Mouse (Mus musculus) kidney, postnatal 0 days (tissue): Measurements from ENCODE around the gene Hoxb8. TPM values are rescaled to one million over a fixed set of nuclear protein-coding genes. Genes with fewer than 3 reads are reported as not detected.

ENCODE experiments used
- ATAC-seq: fragments of 200-750 bp; cut with Nextera tagmentation; replicated peaks from 2 replicates; pipeline ENCODE4 v1.8.0; 2017; ENCODE audit warnings: low read depth, moderate number of reproducible peaks, moderate TSS enrichment, moderate library complexity; ENCODE audit not compliant: low FRiP score
- DNase-seq: peaks from one replicate; pipeline ENCODE4 v3.0.0-alpha.2; 2016; ENCODE audit warnings: low spot score
- H3K27ac ChIP-seq: fragments of 300-500 bp; sonication (generic); 2 replicates; pipeline ENCODE4 v1.5.1; 2014; ENCODE audit warnings: mild to moderate bottlenecking
- H3K27me3 ChIP-seq: fragments of 300-500 bp; sonication (generic); 2 replicates; pipeline ENCODE4 v1.6.1; 2014; ENCODE audit warnings: low read length, mixed read lengths; ENCODE audit not compliant: insufficient read depth
- H3K36me3 ChIP-seq: fragments of 300-500 bp; sonication (generic); 2 replicates; pipeline ENCODE4 v1.6.1; 2014; ENCODE audit warnings: low read length, mixed read lengths; ENCODE audit not compliant: insufficient read depth
- H3K4me1 ChIP-seq: fragments of 300-500 bp; sonication (generic); replicated peaks from 2 replicates; pipeline ENCODE4 v1.6.1; 2014; ENCODE audit warnings: antibody characterized with exemption, low read length, mixed read lengths; ENCODE audit not compliant: insufficient read depth
- H3K4me2 ChIP-seq: fragments of 300-500 bp; sonication (generic); 2 replicates; pipeline ENCODE4 v1.6.1; 2014; ENCODE audit warnings: mild to moderate bottlenecking, low read length, moderate library complexity, mixed read lengths
- H3K4me3 ChIP-seq: fragments of 300-500 bp; sonication (generic); replicated peaks from 2 replicates; pipeline ENCODE4 v1.5.1; 2014; ENCODE audit warnings: low read depth, low read length
- H3K9ac ChIP-seq: fragments of 300-500 bp; sonication (generic); 2 replicates; pipeline ENCODE4 v1.6.1; 2014; ENCODE audit warnings: low read depth, low read length
- H3K9me3 ChIP-seq: fragments of 300-500 bp; sonication (generic); replicated peaks from 2 replicates; pipeline ENCODE4 v1.6.1; 2016; ENCODE audit warnings: low read length, inconsistent platforms, mixed read lengths
- CTCF ChIP-seq: IDR thresholded peaks from 2 replicates; pipeline ENCODE4 v1.5.1; 2016; ENCODE audit warnings: antibody characterized with exemption, low read depth, mild to moderate bottlenecking, moderate library complexity
- WGBS: fragments of 180-500 bp; shearing (Covaris S2); extraction: QIAGEN DNeasy Blood & Tissue Kit; methylation state at CpG from one replicate; pipeline ENCODE4 v1.1.7; 2014; 5-methylcytosine and 5-hydroxymethylcytosine counted together
- polyA plus RNA-seq: library from polyadenylated mRNA; unstranded; fragments of >200 nt; fragmentation: Nextera tagmentation; extraction: Ambion mirVana; gene quantifications from 2 replicates; pipeline ENCODE4 v1.2.1, GENCODE M21; 2015

The Hoxb8 gene
- polyA plus RNA-seq, 1 experiment from 2014 or later = 12.2 TPM

GRCm38 (mm10) chr11:96265954-96266353 is 15.8 kb upstream of the Hoxb8 start:
- Histone ChIP-seq H3K27ac (peak overlapping the region; percentile 58), H3K4me1 (peaks cover 28% of the 10 kb centered on the region)

GRCm38 (mm10) chr11:96267021-96267920 is 14.4 kb upstream of the Hoxb8 start:
- no peaks in the 10 kb centered on the region for H3K9me3 ChIP-seq
- no peak for TF ChIP-seq CTCF
- no peaks in the 10 kb centered on the region for H3K27me3 ChIP-seq
- H3K9ac ChIP-seq = no peak overlapping the region
- H3K4me2 ChIP-seq = no peak overlapping the region
- peaks cover 28% of the 10 kb centered on the region for H3K4me1 ChIP-seq
- WGBS = 71% methylated on average over 7 of the region's 7 CpGs
- DNase-seq = no peak
- H3K36me3 ChIP-seq = peaks cover 16% of the 10 kb centered on the region; the same call in 1 of the 2 replicates
- no peak for ATAC-seq
- no peak overlapping the region for H3K27ac ChIP-seq
- H3K4me3 ChIP-seq = no peak overlapping the region

More at GRCm38 (mm10) chr11:96265954-96266353, 15.8 kb upstream of the Hoxb8 start:
- DNase-seq (peak; percentile 78), ATAC-seq (peak; percentile 64)
- Histone ChIP-seq H3K9me3 (no peaks in the 10 kb centered on the region), H3K27me3 (no peaks in the 10 kb centered on the region), H3K36me3 (peaks cover 17% of the 10 kb centered on the region; the same call in 1 of the 2 replicates), H3K9ac (no peak overlapping the region), H3K4me2 (0 out of 2 replicates have a peak overlapping the region, but pooled peaks have one; percentile 8), H3K4me3 (no peak overlapping the region)
- no peak for TF ChIP-seq CTCF
- WGBS = 14% methylated on average over 7 of the region's 7 CpGs

GRCm38 (mm10) chr11:96268031-96268745 is 13.5 kb upstream of the Hoxb8 start:
- TF ChIP-seq CTCF = no peak
- no peaks in the 10 kb centered on the region for H3K9me3 ChIP-seq
- ATAC-seq = no peak
- no peak for DNase-seq
- no peaks in the 10 kb centered on the region for H3K27me3 ChIP-seq
- no peak overlapping the region for H3K9ac ChIP-seq
- H3K4me3 ChIP-seq = no peak overlapping the region
- H3K27ac ChIP-seq = no peak overlapping the region
- 70% methylated on average over 1 of the region's 1 CpGs for WGBS
- H3K4me2 ChIP-seq = no peak overlapping the region
- peaks cover 13% of the 10 kb centered on the region; the same call in 1 of the 2 replicates for H3K36me3 ChIP-seq
- H3K4me1 ChIP-seq = peaks cover 26% of the 10 kb centered on the region

- H3K9ac ChIP-seq = peak overlapping the region; percentile 72; the same call in 1 of the 2 replicates
- H3K4me2 ChIP-seq = peak overlapping the region; percentile 66
- peaks cover 7% of the 10 kb centered on the region; the same call in 1 of the 2 replicates for H3K36me3 ChIP-seq
- DNase-seq = peak; percentile 77
- peaks cover 16% of the 10 kb centered on the region for H3K4me1 ChIP-seq
- H3K9me3 ChIP-seq = no peaks in the 10 kb centered on the region
- ATAC-seq = no peak
- peak overlapping the region; percentile 14; the same call in 1 of the 2 replicates for H3K4me3 ChIP-seq
- WGBS = 1% methylated on average over 19 of the region's 19 CpGs
- TF ChIP-seq CTCF = no peak
- no peaks in the 10 kb centered on the region for H3K27me3 ChIP-seq
- peak overlapping the region; percentile 92 for H3K27ac ChIP-seq
These were observed 11.8 kb upstream of the Hoxb8 start for GRCm38 (mm10) chr11:96269869-96270268.

- Histone ChIP-seq H3K9me3 (no peaks in the 10 kb centered on the region), H3K9ac (peak within 1 kb of the TSS; percentile 72), H3K4me2 (peak within 1 kb of the TSS; percentile 66), H3K27me3 (no peaks in the 10 kb centered on the region), H3K4me3 (peak within 1 kb of the TSS; percentile 53), H3K36me3 (peaks cover 5% of the 10 kb centered on the region; the same call in 1 of the 2 replicates), H3K4me1 (peaks cover 16% of the 10 kb centered on the region), H3K27ac (peak within 1 kb of the TSS; percentile 92)
- peak; percentile 88 for DNase-seq
- peak; percentile 66 for ATAC-seq
- no peak for TF ChIP-seq CTCF
- 0% methylated on average over 40 of the region's 40 CpGs for WGBS
These were observed 10.6 kb upstream of the Hoxb8 start, which contains the start of gene Hoxb9 for GRCm38 (mm10) chr11:96270996-96271540. Gene Hoxb9, plus strand, starts transcription at chr11:96271457.

- H3K4me3 ChIP-seq = peak overlapping the region; percentile 53
- H3K27me3 ChIP-seq = no peaks in the 10 kb centered on the region
- H3K4me2 ChIP-seq = peak overlapping the region; percentile 66
- H3K9me3 ChIP-seq = no peaks in the 10 kb centered on the region
- H3K27ac ChIP-seq = peak overlapping the region; percentile 92
- ATAC-seq (peak; percentile 55), DNase-seq (no peak)
- H3K4me1 ChIP-seq = peaks cover 16% of the 10 kb centered on the region
- WGBS = under 1% methylated on average over 52 of the region's 52 CpGs
- H3K36me3 ChIP-seq = peaks cover 5% of the 10 kb centered on the region; the same call in 1 of the 2 replicates
- TF ChIP-seq CTCF = no peak
- peak overlapping the region; percentile 72 for H3K9ac ChIP-seq
These were observed 10.1 kb upstream of the Hoxb8 start for GRCm38 (mm10) chr11:96271541-96272011.
